Mouse (Mus musculus): ENCODE measurements around the gene Bcl2.
"Not testable (repeated sequence)": the region's sequence is repeated elsewhere in the genome, so short reads cannot be mapped to it uniquely, and the experiment has no call there.

Bcl2 gene

DNA sequence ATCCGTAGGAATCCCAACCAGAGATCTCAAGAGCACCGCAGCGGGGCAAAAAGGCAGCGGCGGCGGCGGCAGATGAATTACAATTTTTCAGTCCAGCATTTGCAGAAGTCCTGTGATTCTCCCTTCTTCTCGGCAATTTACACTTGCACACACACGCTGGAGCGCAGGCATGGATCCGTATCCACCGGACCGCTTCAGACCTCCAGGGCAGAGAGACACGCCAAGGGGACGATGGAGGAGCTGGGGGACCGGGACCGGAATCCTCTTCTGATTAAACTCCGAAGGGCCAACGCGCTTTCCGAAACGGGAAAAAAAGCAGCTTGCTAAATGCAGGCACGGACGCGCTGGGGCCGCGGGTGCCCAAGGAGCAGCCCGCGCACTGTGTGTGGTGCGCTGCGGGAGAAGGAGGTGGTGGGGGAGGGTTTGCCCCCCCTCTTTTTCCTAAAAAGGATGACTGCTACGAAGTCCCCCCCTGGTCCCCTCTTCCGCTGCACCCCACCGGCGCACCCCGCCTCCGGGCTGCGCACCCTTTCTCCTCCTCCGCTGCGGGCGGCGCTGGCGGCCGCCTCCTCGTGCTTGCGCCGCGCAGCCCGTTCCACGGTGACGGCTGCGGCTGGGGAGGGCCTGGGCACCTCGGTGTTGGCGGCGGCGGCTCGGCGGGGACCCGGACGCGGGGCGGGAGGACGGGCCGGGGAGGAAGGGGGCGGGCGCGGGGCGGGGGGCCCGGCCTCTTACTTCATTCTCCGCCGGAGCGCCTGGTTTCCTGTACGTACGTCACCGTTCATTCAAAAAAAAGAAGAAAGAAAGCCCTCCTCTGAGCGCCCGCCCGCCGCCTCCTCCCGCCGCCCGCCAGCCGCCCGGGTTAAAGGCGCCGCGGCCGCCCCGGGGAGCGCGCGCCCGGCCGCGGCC is at the start of gene Bcl2:
Bcl2 (minus strand) TSS at position 654 of the 909 bp plus-strand sequence.
- DNase-seq = peak; percentile 83

DNA sequence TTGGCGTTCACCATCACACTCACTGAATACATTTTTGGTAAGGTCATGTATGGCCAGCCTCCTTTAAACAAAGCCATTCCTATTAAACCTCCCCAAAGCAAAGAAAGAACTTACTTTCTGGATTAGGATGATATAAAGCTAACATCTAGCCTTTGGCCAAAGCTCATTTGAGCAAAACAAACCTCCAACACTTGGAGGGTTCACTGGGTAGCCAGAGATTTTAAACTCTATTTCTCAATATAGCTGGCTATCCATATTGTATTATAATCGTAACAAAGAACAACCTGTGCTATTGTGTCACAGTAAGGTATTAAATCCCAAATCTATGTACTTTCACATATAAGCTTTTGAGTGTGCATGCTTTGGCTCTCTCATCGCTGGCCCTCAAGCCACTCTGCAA is 46.7 kb upstream of the Bcl2 start:
- DNase-seq = no peak

DNA sequence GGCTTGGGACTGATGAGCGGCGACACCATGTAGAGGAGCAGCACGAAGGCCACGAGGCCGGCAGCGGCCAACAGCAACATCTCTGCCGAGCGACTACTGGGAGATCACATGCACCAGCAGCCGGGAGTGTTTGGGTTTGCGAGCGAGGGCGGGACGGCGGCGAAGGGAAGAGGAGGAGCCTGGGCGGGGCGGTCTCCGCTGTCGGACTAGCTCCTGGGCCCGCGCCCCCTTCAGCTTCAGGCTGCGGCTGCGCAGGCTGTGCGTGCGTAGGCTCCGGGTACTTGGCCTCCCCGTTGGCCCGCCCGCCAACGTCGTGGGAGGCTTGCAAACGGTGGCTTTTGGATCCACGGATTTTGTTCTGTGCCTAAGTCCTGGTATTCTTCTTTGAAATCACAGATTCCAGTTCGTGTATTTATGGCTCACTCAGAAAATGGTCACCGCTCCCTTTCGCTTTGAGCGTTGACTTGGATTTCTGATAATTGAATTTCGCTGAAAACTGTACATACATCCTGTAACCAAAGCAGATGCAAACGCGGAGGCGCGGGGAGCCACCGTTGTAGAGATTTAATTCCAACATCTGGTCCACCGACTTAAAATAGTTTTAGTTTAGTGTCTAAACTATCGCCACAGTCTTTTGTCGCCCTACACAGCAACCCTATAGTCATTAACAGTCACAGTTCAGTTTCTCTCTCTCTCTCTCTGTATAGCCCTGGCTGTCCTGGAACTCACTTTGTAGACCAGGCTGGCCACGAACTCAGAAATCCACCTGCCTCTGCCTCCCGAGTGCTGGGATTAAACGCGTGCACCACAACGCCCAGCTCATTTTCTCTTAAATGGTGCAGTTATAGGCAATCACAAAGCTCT is 45.7 kb upstream of the Bcl2 start, which contains the start of gene Kdsr:
Kdsr (minus strand) TSS at position 156 of the 864 bp plus-strand sequence.
- DNase-seq = peak; percentile 98

DNA sequence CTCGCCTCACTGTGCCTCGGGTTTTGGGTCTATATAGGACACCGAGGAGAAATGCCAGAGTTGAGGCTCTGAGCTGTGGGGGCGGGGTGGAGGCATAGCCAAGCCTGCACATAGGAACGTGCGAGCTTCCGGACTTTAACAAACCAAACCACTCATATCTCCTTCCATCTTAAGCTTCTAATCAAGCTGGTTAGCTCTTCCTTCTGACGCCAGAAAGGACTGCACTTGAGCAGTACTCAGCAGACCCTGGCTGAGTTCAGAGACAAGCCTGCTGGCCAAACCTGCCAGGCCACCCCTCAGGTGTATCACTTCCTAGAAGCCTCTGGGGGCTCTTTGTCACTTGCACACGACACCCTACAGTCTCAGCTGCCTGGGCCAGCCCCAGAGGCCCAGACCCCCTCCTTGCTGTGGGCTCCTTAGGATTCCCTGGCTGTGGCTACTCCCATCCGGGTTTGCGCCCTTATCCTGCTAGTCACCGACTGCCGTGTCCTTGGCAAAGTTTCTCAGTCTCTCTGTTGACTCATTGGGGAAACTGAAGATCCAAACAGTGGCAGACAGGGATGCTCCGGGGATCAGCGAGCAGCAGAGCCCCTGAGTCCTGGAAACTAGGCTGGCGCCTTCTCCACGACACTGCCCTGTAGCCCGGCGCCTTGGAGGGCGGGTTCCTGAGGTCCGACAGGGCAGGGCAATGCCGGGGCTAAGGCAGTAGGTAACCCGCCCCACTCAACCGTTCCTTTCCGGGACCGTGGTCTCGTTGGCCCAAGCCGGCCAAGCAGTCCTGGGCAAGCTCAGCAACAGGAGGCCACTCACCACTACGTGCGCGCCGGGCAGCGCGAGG is 44.9 kb upstream of the Bcl2 start:
- DNase-seq = peak; percentile 23

DNA sequence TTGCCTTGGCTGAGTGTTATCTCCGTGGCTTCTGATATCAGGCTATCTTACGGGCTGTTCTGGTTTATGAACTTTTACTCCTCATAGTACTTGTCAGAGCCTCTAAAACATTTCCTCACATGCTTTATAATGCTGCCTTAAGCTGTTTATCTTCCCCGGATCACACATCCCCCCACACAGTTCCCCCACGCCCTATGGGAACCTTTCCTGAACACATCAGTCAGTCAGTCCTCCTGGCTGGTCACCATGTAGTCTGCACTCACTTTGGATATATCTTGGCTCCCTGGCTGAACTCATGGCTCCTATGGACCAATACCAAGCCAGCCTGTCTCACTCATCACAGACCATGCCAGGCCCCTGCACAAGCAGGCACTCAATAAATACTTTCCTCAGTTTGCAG is 42.6 kb upstream of the Bcl2 start:
- no peak for DNase-seq

DNA sequence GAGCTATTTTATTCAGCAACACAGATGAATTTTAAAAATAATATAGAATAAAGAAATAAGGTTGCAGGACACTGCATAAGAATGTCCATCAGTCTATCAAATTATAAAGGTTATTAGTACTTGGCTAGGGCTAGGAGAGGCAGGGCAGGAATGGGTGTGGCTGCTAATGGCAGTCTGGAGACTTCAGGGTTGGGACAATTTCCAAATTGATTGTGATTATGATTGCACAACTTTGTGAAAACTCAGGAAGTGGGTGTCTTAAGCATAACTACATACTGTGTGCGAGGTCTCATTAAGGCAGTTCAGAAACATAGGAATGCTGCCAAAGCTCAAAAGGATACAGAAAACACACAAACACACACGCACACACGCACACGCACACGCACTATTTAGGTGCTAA is 37.9 kb upstream of the Bcl2 start:
- no peak for DNase-seq

DNA sequence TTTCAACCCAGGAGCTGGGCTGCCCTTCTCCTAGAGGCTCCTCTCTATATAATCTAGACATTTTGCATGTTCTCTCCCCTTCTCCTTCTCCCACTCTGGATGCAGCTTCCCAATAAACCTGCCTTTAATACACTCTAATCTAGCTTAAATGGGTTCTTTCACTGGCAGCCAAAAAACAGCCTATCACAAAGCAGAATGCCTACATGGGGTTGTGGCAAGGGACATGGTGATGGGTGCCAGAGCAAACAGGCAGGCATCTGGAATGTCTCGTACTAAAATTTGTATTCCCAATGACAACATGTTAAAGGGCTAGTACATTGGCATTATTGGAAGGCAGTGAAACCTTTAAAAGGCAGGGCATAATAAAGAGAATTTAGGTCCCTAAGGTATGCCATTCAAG is 36.6 kb upstream of the Bcl2 start:
- no peak for DNase-seq

DNA sequence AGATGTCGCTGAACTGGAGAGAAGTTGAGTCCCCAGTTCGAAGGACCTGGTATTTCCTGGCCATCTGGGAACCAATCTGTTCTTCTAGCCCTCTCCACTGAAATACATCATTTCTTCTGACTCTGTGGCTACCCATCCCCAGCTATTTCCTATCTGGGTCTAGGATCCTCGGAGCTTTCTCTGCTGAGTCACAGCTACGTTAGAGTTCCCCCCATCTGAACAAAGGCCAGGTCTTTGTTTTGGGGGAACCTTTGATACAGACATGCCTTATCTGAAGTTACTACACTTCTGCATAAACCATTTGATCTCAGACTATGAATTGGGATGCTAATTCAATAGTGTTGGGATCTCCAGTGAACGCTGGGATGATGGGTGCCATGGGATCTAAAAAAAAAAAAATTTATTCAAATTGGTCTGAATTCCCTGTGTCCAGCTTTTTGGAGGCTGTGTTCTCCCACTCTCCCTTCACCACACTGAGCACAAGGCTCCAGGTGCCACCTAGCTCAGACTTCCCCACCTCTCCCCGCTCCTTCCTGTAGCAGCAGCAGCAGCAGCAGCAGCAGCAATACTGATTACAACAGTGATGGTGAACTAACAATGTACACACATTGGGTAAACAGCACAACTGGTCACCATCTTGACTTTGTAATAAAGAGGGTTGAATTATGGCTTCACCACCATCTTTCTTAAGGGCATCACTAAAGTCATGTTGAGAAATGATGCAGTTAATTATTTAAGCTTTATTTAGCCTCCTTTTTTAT is 34.7 kb upstream of the Bcl2 start:
- no peak for DNase-seq

DNA sequence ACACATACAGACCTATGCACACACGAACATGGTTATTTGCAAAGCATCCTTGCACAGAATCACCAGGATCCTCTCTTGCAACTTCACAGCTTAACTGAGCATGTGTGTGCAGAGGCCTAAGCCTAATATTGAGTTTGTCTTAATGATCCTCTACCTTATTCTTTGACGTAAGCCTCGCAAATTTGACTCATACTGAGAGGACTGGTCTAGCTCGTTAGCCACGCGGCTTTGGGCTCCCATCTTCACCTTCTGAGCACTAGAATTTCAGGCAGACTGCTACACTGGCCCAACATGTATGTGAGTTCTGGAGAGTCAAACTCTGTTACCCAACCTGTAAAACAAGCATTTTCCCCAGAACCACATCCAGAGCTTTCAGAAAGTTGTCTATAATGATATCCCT is 28.9 kb upstream of the Bcl2 start:
- no peak for DNase-seq

DNA sequence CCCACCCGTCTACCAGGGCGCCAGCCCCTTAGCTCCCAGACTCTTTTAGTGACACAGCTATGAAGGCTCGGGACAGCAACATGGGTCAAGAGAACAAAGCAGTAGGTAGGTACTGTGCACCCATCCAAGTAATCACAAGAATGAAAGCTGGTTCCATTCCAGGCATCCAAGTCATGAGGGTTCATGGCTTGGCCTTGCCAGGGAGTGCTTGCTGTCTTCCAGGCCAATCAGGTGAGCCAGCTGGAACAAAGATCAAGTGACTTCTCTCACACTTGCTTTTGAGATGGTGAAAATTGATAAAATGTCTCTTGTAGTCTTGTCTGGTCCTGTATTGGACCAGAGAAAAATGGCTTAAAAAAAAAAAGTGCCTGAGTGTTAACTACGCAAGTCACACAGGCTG is 26.7 kb upstream of the Bcl2 start:
- DNase-seq = no peak

DNA sequence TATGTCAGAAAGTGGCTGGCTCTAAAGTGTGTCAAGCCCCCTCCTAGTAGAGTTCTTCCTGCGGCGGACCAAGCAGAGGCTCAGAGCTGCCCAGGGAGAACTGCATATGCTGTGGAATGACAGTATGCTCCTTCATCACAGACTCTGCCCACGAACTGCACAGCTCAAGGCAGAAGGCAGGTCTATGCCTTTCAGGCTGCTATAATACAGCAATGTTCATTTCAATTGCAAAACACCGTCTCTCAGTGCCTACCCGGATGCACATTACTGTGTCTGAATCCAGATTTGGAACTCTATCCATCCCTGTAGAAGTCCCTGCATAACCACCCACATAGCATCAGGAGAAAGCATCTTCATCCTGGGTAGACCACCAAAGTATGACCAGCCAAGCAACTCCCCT is 25.7 kb upstream of the Bcl2 start:
- DNase-seq = no peak

DNA sequence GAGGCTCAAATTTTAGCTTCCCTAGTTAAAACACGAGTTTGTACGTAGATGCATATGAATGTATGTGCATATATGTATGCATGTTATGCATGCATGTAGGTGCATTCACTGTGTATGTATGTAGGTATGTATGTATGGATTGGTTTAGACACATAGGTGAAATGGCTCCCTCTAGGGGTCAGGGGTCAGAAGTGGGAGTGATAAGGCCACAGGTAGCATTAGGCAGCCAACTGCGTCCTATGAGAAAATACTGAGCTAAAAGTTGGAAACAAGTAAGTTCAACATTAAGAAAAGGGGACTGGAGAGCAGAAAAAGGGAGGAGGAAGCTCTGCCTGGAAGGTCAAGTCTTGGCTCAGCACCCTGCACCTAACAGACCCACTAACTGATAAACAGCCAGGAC is 24.0 kb upstream of the Bcl2 start:
- no peak for DNase-seq

DNA sequence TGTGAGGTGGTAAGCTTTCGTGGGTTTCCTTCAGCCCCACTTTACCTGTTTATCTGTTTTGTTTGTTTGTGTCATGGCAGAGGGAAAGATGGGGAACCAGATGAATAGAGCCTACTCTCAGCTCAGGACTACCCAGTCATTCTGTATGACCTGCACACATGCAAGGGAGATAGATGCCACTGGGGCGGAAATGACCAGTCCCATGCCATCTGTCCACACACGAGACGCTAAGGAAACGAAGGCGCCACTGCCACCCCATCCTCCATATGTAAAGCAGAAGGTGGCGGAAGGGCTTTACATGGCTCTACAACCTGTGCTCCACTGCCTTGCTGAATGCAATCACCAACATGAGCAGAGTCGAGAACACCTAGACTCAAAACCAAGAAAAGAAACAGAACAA is 22.1 kb upstream of the Bcl2 start:
- no peak for DNase-seq

DNA sequence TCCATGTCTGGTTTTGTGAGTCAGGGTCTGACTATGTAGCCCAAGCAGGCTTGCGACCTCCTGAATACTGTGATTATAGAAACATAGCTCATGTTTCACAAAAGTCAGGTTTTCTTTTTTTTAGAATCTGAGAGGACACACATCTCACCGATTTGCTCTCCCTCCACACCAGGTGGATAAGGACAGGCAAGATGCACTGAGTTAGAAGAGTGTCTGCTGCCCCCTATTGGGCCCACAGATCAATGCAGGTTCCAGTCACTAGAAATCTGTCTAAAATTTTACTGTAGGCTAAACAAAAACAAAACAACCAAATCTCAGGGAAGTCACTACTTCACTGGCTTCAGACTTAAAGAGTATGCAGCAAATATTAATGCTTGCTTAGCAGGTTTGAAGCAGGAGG is 21.5 kb upstream of the Bcl2 start:
- peak; percentile 28 for DNase-seq

DNA sequence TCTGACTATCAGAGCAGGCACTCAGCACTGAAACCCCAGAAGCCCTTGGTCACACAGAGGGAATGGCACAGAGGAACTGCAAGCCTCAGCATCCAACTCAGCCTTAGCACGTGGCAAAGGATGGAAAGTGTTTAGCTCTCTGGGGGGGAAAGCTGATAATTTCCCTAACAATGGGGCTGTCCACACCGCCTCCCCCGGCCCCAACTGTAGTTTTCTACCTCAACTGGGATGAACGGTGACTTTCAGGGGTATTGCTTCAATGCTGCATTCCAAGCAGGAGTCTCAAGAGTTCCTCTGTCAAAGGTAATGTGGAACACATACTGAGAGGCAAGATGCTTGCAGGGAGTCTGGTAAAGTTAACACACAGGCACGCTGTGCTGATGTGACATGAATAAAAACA is 8.0 kb upstream of the Bcl2 start:
- no peak for DNase-seq

DNA sequence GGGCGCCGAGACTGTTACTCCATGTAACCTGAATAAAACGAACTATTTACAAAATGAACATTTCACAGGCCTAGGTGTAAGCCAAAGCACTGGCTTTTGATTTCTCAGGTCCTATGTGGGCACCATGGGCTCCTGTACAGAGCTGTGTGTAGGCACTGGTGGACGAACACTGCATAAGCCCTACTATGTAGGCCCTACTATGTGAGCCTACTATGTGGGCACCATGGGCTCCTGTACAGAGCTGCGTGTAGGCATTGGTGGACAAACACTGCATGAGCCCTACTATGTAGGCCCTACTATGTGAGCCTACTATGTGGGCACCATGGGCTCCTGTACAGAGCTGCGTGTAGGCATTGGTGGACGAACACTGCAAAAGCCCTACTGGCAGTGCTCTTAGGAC is 3.7 kb upstream of the Bcl2 start:
- not testable (repeated sequence) for DNase-seq

DNA sequence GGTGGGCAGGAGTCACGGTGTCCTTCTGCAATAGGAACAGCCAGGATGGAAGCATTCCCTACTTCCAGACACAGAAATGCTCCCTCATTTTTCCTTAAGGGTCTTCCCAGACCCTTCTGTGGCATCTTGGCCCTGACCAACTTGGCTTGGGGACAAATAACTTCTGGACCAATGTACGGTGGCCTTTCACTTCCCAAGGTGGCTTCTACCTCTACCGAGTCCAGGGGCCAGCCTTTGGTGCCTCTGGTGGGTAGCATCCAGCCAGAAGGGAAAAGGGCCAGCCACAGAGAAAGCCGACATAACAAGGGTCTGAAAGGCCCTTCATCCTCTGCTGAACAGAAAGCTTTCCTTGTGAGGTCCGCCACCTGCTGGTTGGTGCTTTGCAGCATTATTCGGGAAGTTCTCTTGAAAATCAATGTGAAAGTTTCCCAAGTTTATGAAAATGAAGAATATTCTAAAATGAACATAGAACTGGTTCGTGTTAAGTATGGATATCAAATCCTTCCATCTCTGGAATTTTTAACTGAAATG is 3.1 kb upstream of the Bcl2 start:
- DNase-seq = peak; percentile 67

DNA sequence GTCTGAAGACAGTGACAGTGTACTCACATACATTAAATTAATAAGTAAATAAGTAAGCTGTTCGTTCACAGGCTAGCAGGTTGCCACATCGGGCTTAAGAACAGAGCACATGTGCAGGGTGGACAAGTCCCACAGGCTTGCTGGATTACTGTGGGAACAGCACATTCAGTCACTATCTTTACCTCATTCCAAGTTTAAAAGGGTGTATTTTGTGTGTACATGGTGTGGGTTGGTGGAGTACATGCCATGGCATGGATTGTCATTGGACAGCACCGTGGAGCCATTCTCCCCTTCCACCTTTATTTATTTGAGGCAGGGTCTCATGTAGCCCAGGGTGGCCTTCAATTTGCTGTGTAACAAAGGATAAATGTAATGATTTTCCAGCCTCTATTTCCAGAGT is 2.1 kb upstream of the Bcl2 start:
- no peak for DNase-seq

DNA sequence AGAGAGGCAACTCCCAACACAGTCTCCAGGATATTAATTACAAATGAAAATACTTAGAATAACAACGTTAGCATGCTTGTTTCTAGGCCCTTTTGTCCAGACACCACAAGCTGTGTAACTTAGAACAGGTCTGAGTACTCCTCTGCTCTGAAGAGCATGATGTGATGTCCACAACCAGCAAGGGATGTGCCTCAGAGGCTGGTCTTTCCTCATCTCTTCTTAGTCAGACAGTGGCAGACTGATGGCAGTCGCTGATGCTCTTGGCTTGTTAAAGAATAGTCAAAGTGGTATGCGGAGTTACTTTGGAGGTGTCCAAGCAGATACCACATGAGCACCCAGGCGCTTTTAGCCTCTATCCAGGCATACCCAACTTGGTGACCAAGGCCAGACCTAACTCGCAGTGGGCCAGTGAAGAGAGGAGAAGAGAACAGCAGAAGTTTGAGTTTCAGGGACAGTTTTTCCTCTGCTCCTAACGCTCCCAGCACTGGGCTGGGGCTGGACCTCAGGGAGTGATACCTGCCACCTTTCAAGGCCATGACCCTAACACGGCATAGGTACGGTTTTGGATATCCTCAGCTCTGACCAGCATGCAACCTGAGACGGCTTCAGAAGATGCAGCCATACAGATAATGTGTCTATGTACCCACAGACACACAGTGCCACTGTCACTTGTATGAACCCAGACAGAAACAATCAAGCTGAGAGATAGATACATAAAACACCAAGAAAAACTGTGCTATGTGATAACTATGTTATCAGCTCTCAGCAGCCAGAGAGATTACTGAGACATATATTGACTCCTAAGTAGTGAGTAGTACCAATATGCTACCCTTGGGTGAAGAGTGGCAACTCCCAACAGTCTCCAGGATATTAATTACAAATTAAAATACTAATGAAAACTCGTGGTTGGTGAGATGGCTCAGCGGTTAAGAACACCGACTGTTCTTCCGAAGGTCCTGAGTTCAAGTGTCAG is 1.3 kb upstream of the Bcl2 start:
- no peak for DNase-seq

DNA sequence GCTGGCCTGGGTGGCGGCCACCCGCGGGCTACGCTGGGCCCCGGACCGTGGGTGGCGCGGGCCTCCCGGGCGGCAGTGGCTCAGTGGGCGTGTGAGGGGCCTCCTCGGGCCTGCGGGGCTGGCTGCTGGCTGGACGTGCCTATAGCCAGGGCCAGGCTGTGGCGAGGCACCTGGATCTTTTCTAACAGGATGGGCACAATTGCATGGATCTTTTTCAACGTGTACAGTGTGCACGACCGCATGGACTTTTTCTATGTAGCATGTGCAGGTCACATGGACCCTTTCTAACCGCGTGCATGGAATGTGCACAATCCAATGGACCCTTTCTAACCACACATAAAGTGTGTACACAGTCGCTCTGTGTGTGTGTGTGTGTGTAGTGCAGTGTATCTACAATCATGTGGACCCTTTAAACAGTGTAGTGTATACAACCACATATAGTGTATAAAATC is 482 bp upstream of the Bcl2 start:
- no peak for DNase-seq

DNA sequence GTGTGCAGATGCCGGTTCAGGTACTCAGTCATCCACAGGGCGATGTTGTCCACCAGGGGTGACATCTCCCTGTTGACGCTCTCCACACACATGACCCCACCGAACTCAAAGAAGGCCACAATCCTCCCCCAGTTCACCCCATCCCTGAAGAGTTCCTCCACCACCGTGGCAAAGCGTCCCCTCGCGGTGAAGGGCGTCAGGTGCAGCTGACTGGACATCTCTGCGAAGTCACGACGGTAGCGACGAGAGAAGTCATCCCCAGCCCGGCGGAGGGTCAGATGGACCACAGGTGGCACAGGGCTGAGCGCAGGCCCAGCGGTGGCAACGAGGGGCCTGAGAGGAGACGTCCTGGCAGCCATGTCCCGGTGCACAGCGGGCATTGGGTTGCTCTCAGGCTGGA is 1.7 kb downstream of the Bcl2 start:
- peak; percentile 46 for DNase-seq
